8 mouse cellular contexts compared by ENCODE assay signal in the genomic region with DNA sequence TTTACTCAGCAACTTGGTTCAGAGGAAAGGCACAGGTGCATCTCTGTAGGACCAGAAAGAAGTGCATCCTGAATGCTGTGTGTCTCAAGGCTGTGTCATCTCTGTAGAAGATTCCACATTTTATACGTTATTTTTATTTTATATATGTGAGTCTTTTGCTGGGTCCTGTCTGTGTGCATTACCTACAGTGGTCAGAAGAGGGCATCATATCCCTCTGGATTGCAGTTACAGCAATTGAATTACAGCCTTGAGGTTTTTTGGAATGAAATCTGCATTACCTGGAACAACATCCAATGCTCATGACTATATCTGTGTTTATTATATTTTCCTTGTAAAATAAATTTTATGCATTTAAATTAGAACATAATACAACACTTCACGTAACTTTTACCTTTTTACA. TPM values are rescaled to one million over a fixed set of nuclear protein-coding genes. Genes with fewer than 3 reads are reported as not detected.
DNase-seq lines count a peak whose midpoint lies in the region; TF ChIP-seq lines count a peak whose summit lies in the region.
"Not testable (repeated sequence)": the region's sequence is repeated elsewhere in the genome, so short reads cannot be mapped to it uniquely, and the experiment has no call there.

No protein-coding gene starts in this region.

- TF ChIP-seq CTCF in left cerebral cortex, adult 2 months (IDR thresholded peaks at IDR 0.05), result peak; percentile 61

- intact Hi-C loops in left cerebral cortex, adult 2 months (cut with DNase I), result loop anchor here (2.0 to 10.0 kb wide), 2 partner anchors 91 to 571 kb away; no protein-coding TSS in a partner anchor

- DNase-seq in A20 (ENCODE audit: low read depth, low spot score), result peak; percentile 60
- peak; percentile 73 for DNase-seq in ZHBTc4 (ENCODE audit: low read depth, low spot score)
- peak; percentile 8 to 39 for DNase-seq in cerebellum, postnatal 25 days
- DNase-seq in frontal cortex, postnatal 36 days (ENCODE audit: low spot score in 2 of 2), result peak; percentile 33 to 72
- DNase-seq in kidney, adult 11 months, result peak; percentile 10
- peak; percentile 38 to 42 for DNase-seq in left cerebral cortex, adult 2 months (ENCODE audit: extremely low spot score in 1 of 2, low spot score in 2 of 2)
- peak; percentile 31 for DNase-seq in lung, postnatal 25 days (ENCODE audit: low spot score)
- DNase-seq in right cerebral cortex, postnatal 14 days, result peak; percentile 26

- H3K27ac ChIP-seq in left cerebral cortex, adult 2 months, result not testable (repeated sequence)

- H3K4me3 ChIP-seq in left cerebral cortex, adult 2 months, result not testable (repeated sequence)

RNA-seq across cellular contexts. Expression of a gene that starts 3.3 kb away (rescaled TPM):
- 10 to 100 TPM; 10.4 to 12.3 TPM for total RNA-seq in left cerebral cortex, adult 2 months (2021)

RNA-seq across cellular contexts. Expression of a gene that starts 21.8 kb away (rescaled TPM):
- 1 to 10 TPM; 5.4 to 7.3 TPM for total RNA-seq in left cerebral cortex, adult 2 months (2021)

Comparison
In these comparisons a context has a peak if more than half of its experiments do, and no peak if none do; other contexts are left out.
1. DNase-seq: peak in every context shown above with its lines; median percentile 73 in ZHBTc4; 60 in A20; 52 in frontal cortex, postnatal 36 days; 40 in left cerebral cortex, adult 2 months; 31 in lung, postnatal 25 days; 26 in right cerebral cortex, postnatal 14 days; 24 in cerebellum, postnatal 25 days; 10 in kidney, adult 11 months.